Comparison of ENCODE assay signal across 11 mouse cellular contexts in the genomic region with DNA sequence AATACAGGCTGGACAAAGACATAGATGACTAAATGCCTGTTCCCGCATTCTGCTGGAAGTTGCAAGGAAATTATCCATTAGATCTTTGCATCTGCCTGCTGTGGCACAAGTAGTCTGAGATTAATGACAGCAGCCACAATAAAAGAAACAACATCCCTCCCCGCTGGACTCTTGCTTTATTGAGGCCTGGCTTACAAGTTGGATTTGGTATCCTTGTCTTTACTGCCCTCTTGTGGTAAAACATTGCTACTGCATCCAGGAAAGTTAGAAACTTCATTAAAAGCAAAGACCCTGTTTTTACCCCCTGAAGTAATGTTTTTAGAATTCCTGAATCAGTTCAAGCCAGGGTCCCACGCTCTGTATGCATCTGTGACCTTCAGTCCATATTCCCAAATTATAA. TPM values are rescaled to one million over a fixed set of nuclear protein-coding genes. Genes with fewer than 3 reads are reported as not detected.
DNase-seq lines count a peak whose midpoint lies in the region; ATAC-seq lines count a peak whose summit lies in the region.
"Had no signal": no experiment of that assay in that cellular context is flagged by ENCODE, and none has a peak within 500 bp of the region (broad histone marks: within the 10 kb centered on the region; RNA-seq: fewer than 3 reads in every experiment).

No protein-coding gene starts in this region.

- ATAC-seq in heart, embryonic 12.5 days (ENCODE audit: insufficient number of reproducible peaks, low FRiP score) = no peak

- no peaks in the 10 kb centered on the region for H3K4me1 ChIP-seq in heart, embryonic 12.5 days (replicated peaks)

- no peaks in the 10 kb centered on the region for H3K9me3 ChIP-seq in heart, embryonic 12.5 days (replicated peaks)
- H3K9me3 ChIP-seq: embryonic facial prominence, embryonic 12.5 days; limb, embryonic 12.5 days; stomach, embryonic 15.5 days had no signal

- WGBS in heart, embryonic 12.5 days = 38% methylated on average over 3 of the region's 3 CpGs

- peak; percentile 46 to 69 for DNase-seq in heart, postnatal 10 days
- peak; percentile 14 to 37 for DNase-seq in right cerebral cortex, adult 2 months (ENCODE audit: low spot score in 2 of 2)
- no peak for DNase-seq in right cerebral cortex, postnatal 25 days
- DNase-seq in c-Kit-positive CD71-positive TER-119-positive erythroid progenitor cells, embryonic 14.5 days (ENCODE audit: low spot score) = peak; percentile 47
- peak; percentile 46 for DNase-seq in lung, postnatal 14 days
- DNase-seq in urinary bladder, adult 2 months (ENCODE audit: low spot score) = no peak
- DNase-seq in adrenal gland, adult 8-10 months = no peak

- H3K27me3 ChIP-seq in heart, embryonic 12.5 days (replicated peaks) = peaks cover 9% of the 10 kb centered on the region
- H3K27me3 ChIP-seq: stomach, embryonic 15.5 days had no signal

- no peaks in the 10 kb centered on the region for H3K36me3 ChIP-seq in heart, embryonic 12.5 days
- H3K36me3 ChIP-seq: embryonic facial prominence, embryonic 12.5 days; limb, embryonic 12.5 days; stomach, embryonic 15.5 days had no signal

- H3K4me3 ChIP-seq in heart, embryonic 12.5 days = no peak overlapping the region
- H3K4me3 ChIP-seq: embryonic facial prominence, embryonic 12.5 days; limb, embryonic 12.5 days; stomach, embryonic 15.5 days had no signal

- H3K27ac ChIP-seq in heart, embryonic 12.5 days (ENCODE audit: poor library complexity, severe bottlenecking) = no peak overlapping the region
- H3K27ac ChIP-seq: embryonic facial prominence, embryonic 12.5 days; limb, embryonic 12.5 days; stomach, embryonic 15.5 days had no signal

- intact Hi-C loops in heart, postnatal 10 days (cut with DNase I) = loop anchor here (2.0 to 5.0 kb wide), 3 partner anchors 41 to 919 kb away; no protein-coding TSS in a partner anchor

- no peak overlapping the region for H3K9ac ChIP-seq in heart, embryonic 12.5 days
- H3K9ac ChIP-seq: embryonic facial prominence, embryonic 12.5 days; limb, embryonic 12.5 days; stomach, embryonic 15.5 days had no signal

- H3K4me2 ChIP-seq in heart, embryonic 12.5 days = no peak overlapping the region
- H3K4me2 ChIP-seq: embryonic facial prominence, embryonic 12.5 days; limb, embryonic 12.5 days; stomach, embryonic 15.5 days had no signal

RNA-seq across cellular contexts. Expression of a gene that starts 31.4 kb away (rescaled TPM):
- not detected for total RNA-seq in heart, postnatal 10 days (2021)
- polyA plus RNA-seq in heart, embryonic 12.5 days (2016; fragmentation: Nextera tagmentation; extraction: Ambion mirVana) = 1.1 and 1.9 TPM in 2 replicates
- polyA plus RNA-seq in urinary bladder, adult 2 months (2012; rRNA removed) = 0.10 TPM in 1 of 2 replicates, not detected in the other
- total RNA-seq in adrenal gland, adult 8-10 months (2022) = not detected
- polyA plus RNA-seq: embryonic facial prominence, embryonic 12.5 days; limb, embryonic 12.5 days had no signal

Comparison
In these comparisons a context has a peak if more than half of its experiments do, and no peak if none do; other contexts are left out.
1. DNase-seq: peak in heart, postnatal 10 days (2 of 2), right cerebral cortex, adult 2 months (2 of 2), c-Kit-positive CD71-positive TER-119-positive erythroid progenitor cells, embryonic 14.5 days (single experiment) and lung, postnatal 14 days (single experiment); none in right cerebral cortex, postnatal 25 days (single experiment), urinary bladder, adult 2 months (single experiment) and adrenal gland, adult 8-10 months (single experiment).